In the genomic region with DNA sequence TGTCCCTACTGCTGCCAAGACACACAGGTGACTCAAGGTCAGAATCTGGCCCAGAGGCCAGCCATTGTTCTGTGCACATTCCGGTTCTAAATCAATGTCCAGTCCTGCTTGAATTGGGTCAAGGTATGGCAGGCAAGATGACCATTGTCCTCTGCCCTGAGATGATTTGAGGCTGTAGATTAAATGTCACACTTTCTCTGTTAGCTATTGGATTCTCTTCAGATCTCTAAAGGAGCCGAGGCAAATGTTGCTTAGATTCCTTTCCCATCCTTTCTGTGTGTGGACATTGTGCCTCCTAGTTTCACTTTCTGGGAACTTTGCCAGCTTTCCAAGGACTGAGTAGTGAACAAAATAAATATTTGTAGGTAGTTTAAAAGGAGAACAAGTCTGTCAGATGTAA, we compare ENCODE assay signal across 11 mouse cellular contexts.
DNase-seq lines count a peak whose midpoint lies in the region; ATAC-seq lines count a peak whose summit lies in the region.
"Had no signal": no experiment of that assay in that cellular context is flagged by ENCODE, and none has a peak within 500 bp of the region (broad histone marks: within the 10 kb centered on the region; RNA-seq: fewer than 3 reads in every experiment).

No protein-coding gene starts in this region.

- H3K36me3 ChIP-seq in heart, embryonic 14.5 days (ENCODE audit: control insufficient read depth, insufficient read depth, low read length), result no peaks in the 10 kb centered on the region
- no peaks in the 10 kb centered on the region for H3K36me3 ChIP-seq in lung, embryonic 16.5 days (ENCODE audit: control insufficient read depth, insufficient read depth, low read length)
- H3K36me3 ChIP-seq: hindbrain, embryonic 13.5 days; limb, embryonic 13.5 days had no signal

- peaks cover 4 to 19% of the 10 kb centered on the region in 2 experiments for H3K4me1 ChIP-seq in heart, embryonic 14.5 days (ENCODE audit: control insufficient read depth in 2 of 2, insufficient read depth in 2 of 2, low read length in 2 of 2)
- H3K4me1 ChIP-seq in lung, embryonic 16.5 days (replicated peaks; ENCODE audit: control insufficient read depth, insufficient read depth, low read length), result peaks cover 15% of the 10 kb centered on the region

- H3K4me2 ChIP-seq in heart, embryonic 14.5 days (ENCODE audit: low read length), result no peak overlapping the region
- H3K4me2 ChIP-seq in lung, embryonic 16.5 days (ENCODE audit: low read depth, low read length), result no peak overlapping the region

- H3K4me3 ChIP-seq in heart, embryonic 14.5 days (ENCODE audit: control insufficient read depth in 1 of 2, insufficient read depth in 1 of 2, low read depth in 1 of 2, low read length in 2 of 2), result no peak overlapping the region
- H3K4me3 ChIP-seq in lung, embryonic 16.5 days (ENCODE audit: low read length), result no peak overlapping the region

- ATAC-seq in heart, embryonic 14.5 days (ENCODE audit: insufficient number of reproducible peaks, insufficient read depth, low FRiP score, low read depth), result no peak
- ATAC-seq in lung, embryonic 16.5 days (ENCODE audit: low read depth), result no peak
- no peak for ATAC-seq in CD4-positive, CD25-positive, alpha-beta regulatory T cell, adult 4 months
- ATAC-seq in activated CD4-positive, CD25-positive, alpha-beta regulatory T cell, adult 4 months, result no peak

- WGBS in heart, embryonic 14.5 days, result 38% methylated on average over 2 of the region's 2 CpGs
- 26% methylated on average over 2 of the region's 2 CpGs for WGBS in lung, embryonic 16.5 days

- no peak overlapping the region for H3K9ac ChIP-seq in heart, embryonic 14.5 days (ENCODE audit: low read length)
- no peak overlapping the region for H3K9ac ChIP-seq in lung, embryonic 16.5 days (ENCODE audit: low read length)
- H3K9ac ChIP-seq: hindbrain, embryonic 13.5 days; limb, embryonic 13.5 days had no signal

- no peaks in the 10 kb centered on the region for H3K9me3 ChIP-seq in heart, embryonic 14.5 days (ENCODE audit: control insufficient read depth, low read length)
- H3K9me3 ChIP-seq in lung, embryonic 16.5 days (ENCODE audit: control insufficient read depth, low read length), result no peaks in the 10 kb centered on the region
- H3K9me3 ChIP-seq: hindbrain, embryonic 13.5 days; limb, embryonic 13.5 days had no signal

- DNase-seq in heart, adult 18-20 months, result peak; percentile 46 to 67
- no peak for DNase-seq in heart, postnatal 36 days
- peak; percentile 57 for DNase-seq in NIH3T3 (ENCODE audit: low read depth)
- no peak for DNase-seq in spleen, postnatal 4 days (ENCODE audit: low spot score in 2 of 2)

- H3K27me3 ChIP-seq in heart, embryonic 14.5 days (ENCODE audit: control insufficient read depth, insufficient read depth, low read length), result no peaks in the 10 kb centered on the region
- H3K27me3 ChIP-seq in lung, embryonic 16.5 days (ENCODE audit: control insufficient read depth, insufficient read depth, low read depth, low read length), result no peaks in the 10 kb centered on the region
- H3K27me3 ChIP-seq: CH12.LX; limb, embryonic 13.5 days had no signal

- intact Hi-C loops in heart, postnatal 36 days (cut with DNase I), result loop anchor here (2.0 to 5.0 kb wide), 2 partner anchors 24 to 264 kb away; no protein-coding TSS in a partner anchor

- peak overlapping the region; percentile 25 to 59; a peak in 3 of 4 replicates for H3K27ac ChIP-seq in heart, embryonic 14.5 days (replicated peaks in 1 of 2; ENCODE audit: control insufficient read depth in 1 of 2, insufficient read depth in 1 of 2, low read depth in 2 of 2, low read length in 2 of 2)
- H3K27ac ChIP-seq in lung, embryonic 16.5 days (ENCODE audit: low read length), result peak overlapping the region; percentile 84
- H3K27ac ChIP-seq: hindbrain, embryonic 13.5 days had no signal

Comparison
In these comparisons a context has a peak if more than half of its experiments do, and no peak if none do; other contexts are left out.
1. DNase-seq: peak in heart, adult 18-20 months (2 of 2) and NIH3T3 (single experiment); none in heart, postnatal 36 days (0 of 2) and spleen, postnatal 4 days (0 of 2).